Mouse (Mus musculus): ENCODE data around the gene Erich3. TPM values are rescaled to one million over a fixed set of nuclear protein-coding genes. Genes with fewer than 3 reads are reported as not detected.
A peak's percentile ranks its signal among the peaks of the same experiment; 100 is the strongest.

Erich3 gene
- polyA plus RNA-seq, 1 experiment from 2014 or later = not detected

DNA sequence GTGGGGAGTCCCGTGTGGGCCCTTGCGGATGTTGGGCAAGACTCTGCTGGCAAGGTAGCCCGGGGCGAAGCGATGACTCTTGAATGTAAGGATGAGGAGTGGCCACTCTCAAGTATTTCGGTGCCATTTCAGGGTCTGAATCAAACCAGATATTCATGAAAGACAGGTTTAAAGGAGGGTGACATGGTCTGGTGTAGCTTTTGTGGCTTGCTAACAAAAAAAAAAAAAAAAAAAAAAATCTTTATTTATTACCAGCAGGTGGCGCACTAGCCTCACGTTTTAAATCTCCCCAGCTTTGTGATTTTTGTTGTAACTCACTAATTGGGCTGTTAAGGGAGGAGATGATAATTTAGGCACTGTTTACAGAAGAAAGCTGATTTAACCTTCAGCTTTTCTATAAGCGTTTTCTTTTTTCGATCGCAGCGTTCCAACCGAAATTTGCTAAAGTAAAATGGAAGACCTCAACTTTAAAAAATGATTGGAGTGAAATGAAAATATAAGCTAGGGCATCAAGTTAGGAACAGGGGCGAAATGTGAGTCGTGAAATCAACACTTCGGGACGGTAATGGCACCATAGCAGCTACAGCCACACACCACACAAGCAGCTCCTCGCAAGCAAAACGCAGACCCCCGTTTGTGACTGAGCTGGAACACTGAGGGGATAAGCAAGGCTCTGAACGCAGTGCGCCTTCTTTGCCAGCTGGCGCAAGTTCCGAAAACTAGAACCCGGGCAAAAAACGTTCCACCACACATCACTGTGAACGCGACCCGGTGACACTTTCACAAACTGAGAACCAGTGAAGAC lies 16.8 kb upstream of the Erich3 start:
- H3K9ac ChIP-seq (replicated peaks) = no peak overlapping the region
- H3K36me3 ChIP-seq (replicated peaks; ENCODE audit: insufficient read depth, low read length) = no peaks in the 10 kb centered on the region
- 0 out of 2 replicates have a peak overlapping the region, but pooled peaks have one; percentile 18 for H3K4me2 ChIP-seq (ENCODE audit: low read depth, low read length)
- TF ChIP-seq CTCF (IDR thresholded peaks at IDR 0.05; ENCODE audit: low read depth) (peak; percentile 55), EP300 (IDR thresholded peaks at IDR 0.05; ENCODE audit: low read depth) (no peak)
- no peaks in the 10 kb centered on the region for H3K27me3 ChIP-seq (ENCODE audit: insufficient read depth, low read length)
- WGBS (ENCODE audit: insufficient replicate concordance) = 51% methylated on average over 29 of the region's 29 CpGs
- H3K4me1 ChIP-seq (ENCODE audit: insufficient read depth) = no peaks in the 10 kb centered on the region
- DNase-seq (no peak), ATAC-seq (no peak)
- H3K27ac ChIP-seq (ENCODE audit: low read depth) = no peak overlapping the region
- H3K4me3 ChIP-seq (ENCODE audit: low read depth, low read length) = no peak overlapping the region
- H3K9me3 ChIP-seq (ENCODE audit: low read length) = no peaks in the 10 kb centered on the region

GRCm38 (mm10) chr3:154647443-154647780 lies 16.2 kb upstream of the Erich3 start:
- no peak overlapping the region for H3K9ac ChIP-seq (replicated peaks)
- no peaks in the 10 kb centered on the region for H3K27me3 ChIP-seq (ENCODE audit: insufficient read depth, low read length)
- no peak overlapping the region for H3K4me3 ChIP-seq (ENCODE audit: low read depth, low read length)
- ATAC-seq (no peak), DNase-seq (no peak)
- WGBS (ENCODE audit: insufficient replicate concordance) = 58% methylated on average over 7 of the region's 7 CpGs
- 0 out of 2 replicates have a peak overlapping the region, but pooled peaks have one; percentile 18 for H3K4me2 ChIP-seq (ENCODE audit: low read depth, low read length)
- no peaks in the 10 kb centered on the region for H3K4me1 ChIP-seq (ENCODE audit: insufficient read depth)
- no peak overlapping the region for H3K27ac ChIP-seq (ENCODE audit: low read depth)
- no peaks in the 10 kb centered on the region for H3K36me3 ChIP-seq (replicated peaks; ENCODE audit: insufficient read depth, low read length)
- no peaks in the 10 kb centered on the region for H3K9me3 ChIP-seq (ENCODE audit: low read length)
- TF ChIP-seq CTCF (IDR thresholded peaks at IDR 0.05; ENCODE audit: low read depth) = no peak
- TF ChIP-seq EP300 (IDR thresholded peaks at IDR 0.05; ENCODE audit: low read depth) = no peak

DNA sequence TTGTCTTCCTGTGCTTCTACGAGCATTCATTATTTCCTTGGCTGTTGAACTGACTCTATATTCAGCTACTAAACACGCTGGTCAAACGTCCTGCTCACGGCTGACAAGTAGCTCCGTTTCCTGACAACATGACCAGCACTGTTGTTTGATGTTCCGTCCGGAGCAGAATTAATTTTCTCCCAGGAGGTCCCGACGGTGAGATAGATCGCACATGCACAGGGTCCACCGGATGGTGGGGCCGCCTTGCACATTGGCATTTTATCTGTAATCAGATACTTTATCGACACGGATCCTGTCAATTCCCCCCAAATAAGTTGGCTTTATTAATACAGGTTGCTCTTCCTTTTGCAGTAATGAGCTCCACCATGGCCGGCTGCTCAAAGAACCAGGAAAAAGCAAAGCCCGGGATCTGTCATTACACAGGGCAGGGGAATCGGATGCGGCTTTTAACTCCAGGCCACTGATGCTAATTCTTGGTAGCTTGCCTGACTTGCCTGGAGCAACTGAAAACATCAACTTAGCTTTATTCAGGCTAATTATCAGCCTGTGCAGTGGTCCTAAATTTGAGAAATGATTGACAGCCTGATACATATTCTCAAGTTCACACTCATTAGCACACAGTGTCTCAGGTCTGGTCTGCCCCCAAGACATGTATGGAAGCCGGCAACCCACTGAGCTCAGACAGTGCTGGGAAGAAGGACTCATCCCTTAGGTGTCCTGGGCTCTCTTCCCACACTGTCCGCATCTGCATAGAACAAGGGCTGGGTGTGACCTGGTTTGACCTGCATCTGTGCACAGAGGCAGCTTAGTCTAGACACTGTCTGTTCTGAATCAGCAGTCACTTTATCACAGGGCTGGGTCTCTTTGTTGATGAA lies 14.0 kb upstream of the Erich3 start:
- Histone ChIP-seq H3K4me3 (ENCODE audit: low read depth, low read length) (no peak overlapping the region), H3K4me2 (ENCODE audit: low read depth, low read length) (no peak overlapping the region), H3K36me3 (replicated peaks; ENCODE audit: insufficient read depth, low read length) (no peaks in the 10 kb centered on the region), H3K27ac (ENCODE audit: low read depth) (no peak overlapping the region), H3K4me1 (ENCODE audit: insufficient read depth) (no peaks in the 10 kb centered on the region), H3K9ac (replicated peaks) (no peak overlapping the region), H3K9me3 (ENCODE audit: low read length) (no peaks in the 10 kb centered on the region), H3K27me3 (ENCODE audit: insufficient read depth, low read length) (no peaks in the 10 kb centered on the region)
- no peak for TF ChIP-seq EP300 (IDR thresholded peaks at IDR 0.05; ENCODE audit: low read depth)
- no peak for TF ChIP-seq CTCF (IDR thresholded peaks at IDR 0.05; ENCODE audit: low read depth)
- WGBS (ENCODE audit: insufficient replicate concordance) = 78% methylated on average over 20 of the region's 20 CpGs
- ATAC-seq = no peak
- no peak for DNase-seq

GRCm38 (mm10) chr3:154651192-154651821 lies 12.4 kb upstream of the Erich3 start:
- no peaks in the 10 kb centered on the region for H3K4me1 ChIP-seq (ENCODE audit: insufficient read depth)
- no peak overlapping the region for H3K9ac ChIP-seq (replicated peaks)
- no peak overlapping the region for H3K4me2 ChIP-seq (ENCODE audit: low read depth, low read length)
- ATAC-seq = no peak
- H3K27me3 ChIP-seq (ENCODE audit: insufficient read depth, low read length) = no peaks in the 10 kb centered on the region
- no peaks in the 10 kb centered on the region for H3K9me3 ChIP-seq (ENCODE audit: low read length)
- H3K4me3 ChIP-seq (ENCODE audit: low read depth, low read length) = no peak overlapping the region
- 65% methylated on average over 10 of the region's 10 CpGs for WGBS (ENCODE audit: insufficient replicate concordance)
- no peak for DNase-seq
- no peaks in the 10 kb centered on the region for H3K36me3 ChIP-seq (replicated peaks; ENCODE audit: insufficient read depth, low read length)
- H3K27ac ChIP-seq (ENCODE audit: low read depth) = no peak overlapping the region
- no peak for TF ChIP-seq EP300 (IDR thresholded peaks at IDR 0.05; ENCODE audit: low read depth)
- no peak for TF ChIP-seq CTCF (IDR thresholded peaks at IDR 0.05; ENCODE audit: low read depth)

DNA sequence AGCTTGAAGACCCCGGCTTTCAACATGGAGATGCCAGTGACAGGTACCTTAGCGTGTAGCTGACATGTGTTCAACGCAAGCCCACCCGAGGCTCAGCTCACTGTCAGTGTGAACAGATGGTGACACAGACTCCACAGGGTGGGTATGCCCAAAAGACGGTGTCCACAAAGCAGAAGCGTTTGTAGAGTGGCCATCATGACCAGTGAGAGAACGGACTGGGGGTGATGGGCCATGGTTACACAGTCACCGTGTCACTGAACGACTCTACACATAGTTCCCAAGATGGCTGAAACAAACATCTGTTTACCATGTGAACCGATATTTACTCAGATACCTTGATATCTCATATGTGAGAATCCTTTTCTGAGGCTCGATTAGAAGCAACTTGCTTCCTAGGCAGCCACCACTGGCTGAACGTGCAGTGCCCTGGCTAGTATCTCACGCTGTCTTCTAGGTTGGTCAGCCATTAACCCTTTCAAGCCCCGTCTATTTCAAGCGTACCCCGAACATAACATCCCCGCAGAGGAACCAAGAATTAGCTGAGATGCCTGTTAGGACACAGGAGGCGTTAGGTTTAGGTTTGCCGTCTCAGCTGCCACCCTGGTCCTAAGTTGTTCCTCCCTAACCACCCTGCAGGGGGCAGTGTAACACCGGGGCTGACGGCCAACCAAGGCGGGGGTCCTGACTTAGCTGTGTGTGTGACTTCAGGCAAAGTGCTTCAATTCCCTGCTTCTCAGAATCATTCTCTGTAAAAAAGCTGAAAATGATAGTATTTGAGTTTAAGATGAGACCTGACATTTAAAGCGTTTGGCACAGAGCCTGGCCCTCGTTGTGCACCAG lies 10.9 kb upstream of the Erich3 start:
- H3K9me3 ChIP-seq (ENCODE audit: low read length) = no peaks in the 10 kb centered on the region
- no peak overlapping the region for H3K4me2 ChIP-seq (ENCODE audit: low read depth, low read length)
- H3K27ac ChIP-seq (ENCODE audit: low read depth) = no peak overlapping the region
- WGBS (ENCODE audit: insufficient replicate concordance) = 45% methylated on average over 24 of the region's 24 CpGs
- TF ChIP-seq CTCF (IDR thresholded peaks at IDR 0.05; ENCODE audit: low read depth) = peak; percentile 69
- no peak for TF ChIP-seq EP300 (IDR thresholded peaks at IDR 0.05; ENCODE audit: low read depth)
- H3K27me3 ChIP-seq (ENCODE audit: insufficient read depth, low read length) = no peaks in the 10 kb centered on the region
- H3K4me1 ChIP-seq (ENCODE audit: insufficient read depth) = no peaks in the 10 kb centered on the region
- DNase-seq (peak; percentile 52), ATAC-seq (no peak; the same call in 1 of the 2 replicates)
- H3K9ac ChIP-seq (replicated peaks) = no peak overlapping the region
- H3K4me3 ChIP-seq (ENCODE audit: low read depth, low read length) = no peak overlapping the region
- H3K36me3 ChIP-seq (replicated peaks; ENCODE audit: insufficient read depth, low read length) = no peaks in the 10 kb centered on the region

Measured in liver, postnatal 0 days (tissue).